Mouse (Mus musculus): Measurements from ENCODE around the gene Ncr1.
"Not testable (repeated sequence)": the region's sequence is repeated elsewhere in the genome, so short reads cannot be mapped to it uniquely, and the experiment has no call there.

The Ncr1 gene

GRCm38 (mm10) chr7:4337509-4337908 lies at the start of gene Ncr1:
TSS of gene Ncr1 (plus strand) at chr7:4337724.
- no peak for ATAC-seq (ENCODE audit: insufficient number of reproducible peaks, low FRiP score, low TSS enrichment)

GRCm38 (mm10) chr7:4292638-4293037 lies 44.9 kb upstream of the Ncr1 start:
- no peak for ATAC-seq (ENCODE audit: insufficient number of reproducible peaks, low FRiP score, low TSS enrichment)

GRCm38 (mm10) chr7:4297189-4297588 lies 40.3 kb upstream of the Ncr1 start:
- ATAC-seq (ENCODE audit: insufficient number of reproducible peaks, low FRiP score, low TSS enrichment), result no peak

- ATAC-seq (ENCODE audit: insufficient number of reproducible peaks, low FRiP score, low TSS enrichment), result no peak
These were observed 37.4 kb upstream of the Ncr1 start for GRCm38 (mm10) chr7:4300166-4300565.

GRCm38 (mm10) chr7:4303457-4303856 lies 34.1 kb upstream of the Ncr1 start:
- no peak for ATAC-seq (ENCODE audit: insufficient number of reproducible peaks, low FRiP score, low TSS enrichment)

- ATAC-seq (ENCODE audit: insufficient number of reproducible peaks, low FRiP score, low TSS enrichment), result not testable (repeated sequence)
These were observed 24.4 kb upstream of the Ncr1 start for GRCm38 (mm10) chr7:4313109-4313508.

GRCm38 (mm10) chr7:4313531-4313930 lies 24.0 kb upstream of the Ncr1 start:
- not testable (repeated sequence) for ATAC-seq (ENCODE audit: insufficient number of reproducible peaks, low FRiP score, low TSS enrichment)

- no peak for ATAC-seq (ENCODE audit: insufficient number of reproducible peaks, low FRiP score, low TSS enrichment)
These were observed 14.2 kb upstream of the Ncr1 start for GRCm38 (mm10) chr7:4323301-4323700.

GRCm38 (mm10) chr7:4373521-4373920 lies 36.0 kb downstream of the Ncr1 start:
- no peak for ATAC-seq (ENCODE audit: insufficient number of reproducible peaks, low FRiP score, low TSS enrichment)

Data from cerebellum, adult (tissue).